Mouse (Mus musculus): Measurements from ENCODE around the gene Mdn1. TPM values are rescaled to one million over a fixed set of nuclear protein-coding genes. Genes with fewer than 3 reads are reported as not detected.

Gene Mdn1
- polyA plus RNA-seq, 1 experiment, result 0.65 TPM

DNA sequence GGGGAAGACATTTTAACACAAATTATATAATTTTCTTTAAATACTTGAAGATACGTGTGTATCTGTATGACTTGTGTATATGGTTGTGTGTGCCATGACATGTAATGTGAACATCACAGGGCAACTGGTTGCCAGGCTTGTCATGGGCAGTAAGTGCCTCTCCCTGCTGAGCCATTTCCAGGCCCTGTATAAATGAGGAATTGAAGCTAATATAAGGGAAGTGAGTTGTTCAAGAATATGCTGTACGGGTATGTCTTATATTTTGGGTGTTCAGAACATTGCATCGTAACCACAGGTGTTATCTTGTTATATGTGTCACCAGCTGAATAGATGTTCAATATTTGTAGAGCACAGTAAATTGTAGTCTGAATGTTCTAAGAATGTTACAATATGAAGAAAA lies 20.6 kb downstream of the Mdn1 start:
- Histone ChIP-seq H3K9me3 (no peaks in the 10 kb centered on the region), H3K4me1 (no peaks in the 10 kb centered on the region), H3K4me3 (replicated peaks) (no peak overlapping the region), H3K36me3 (replicated peaks; ENCODE audit: low read length) (peaks cover 88% of the 10 kb centered on the region), H3K27me3 (replicated peaks) (no peaks in the 10 kb centered on the region)
- TF ChIP-seq FLI1 (IDR thresholded peaks at IDR 0.05; ENCODE audit: low read length) (no peak), GATA1 (IDR thresholded peaks at IDR 0.05; ENCODE audit: borderline replicate concordance, low read length) (no peak)

DNA sequence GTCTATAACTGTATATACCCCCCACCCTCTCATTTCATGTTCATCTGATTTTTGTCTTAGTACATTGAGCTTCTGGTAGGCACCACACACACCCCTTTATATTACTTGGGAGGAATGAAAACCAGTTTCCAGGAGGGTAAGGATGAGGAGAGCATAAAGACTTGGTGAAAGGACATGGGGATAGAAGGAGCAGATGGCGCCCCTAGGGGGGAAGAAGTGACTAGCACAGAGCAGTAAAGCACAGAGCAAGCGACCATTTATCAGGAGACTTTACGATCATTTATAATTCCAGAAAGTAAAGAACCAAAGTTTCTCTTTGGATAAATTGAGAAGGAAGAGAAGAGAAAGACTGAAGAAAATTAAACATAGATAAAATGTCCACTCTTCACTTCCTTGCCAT lies 23.9 kb downstream of the Mdn1 start:
- no peak overlapping the region for H3K4me3 ChIP-seq (replicated peaks)
- H3K9me3 ChIP-seq, result no peaks in the 10 kb centered on the region
- TF ChIP-seq GATA1 (IDR thresholded peaks at IDR 0.05; ENCODE audit: borderline replicate concordance, low read length) (no peak), FLI1 (IDR thresholded peaks at IDR 0.05; ENCODE audit: low read length) (no peak)
- no peaks in the 10 kb centered on the region for H3K27me3 ChIP-seq (replicated peaks)
- H3K4me1 ChIP-seq, result no peaks in the 10 kb centered on the region
- peaks cover 90% of the 10 kb centered on the region for H3K36me3 ChIP-seq (replicated peaks; ENCODE audit: low read length)

DNA sequence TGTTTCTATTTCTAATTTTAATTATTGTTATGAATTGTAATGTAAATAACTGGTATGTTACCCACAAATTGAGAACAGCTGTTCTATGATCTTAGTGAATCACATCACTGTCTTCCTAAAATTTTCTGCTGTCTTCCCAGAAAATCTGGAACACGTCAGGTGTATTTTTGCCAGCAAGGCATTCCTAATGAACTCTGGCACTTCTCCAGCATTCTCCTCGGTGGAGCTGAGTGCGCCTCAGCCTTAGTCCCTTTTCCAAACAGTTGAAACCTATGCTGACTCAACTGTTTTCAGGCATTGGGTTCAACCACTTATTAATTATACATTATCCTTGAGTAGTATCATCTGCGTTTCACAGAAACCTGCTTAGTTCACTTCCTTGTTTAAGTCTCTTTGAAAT lies 25.6 kb downstream of the Mdn1 start:
- Histone ChIP-seq H3K4me1 (no peaks in the 10 kb centered on the region), H3K9me3 (no peaks in the 10 kb centered on the region), H3K27me3 (replicated peaks) (no peaks in the 10 kb centered on the region), H3K36me3 (replicated peaks; ENCODE audit: low read length) (peaks cover 88% of the 10 kb centered on the region), H3K4me3 (replicated peaks) (no peak overlapping the region)
- TF ChIP-seq GATA1 (IDR thresholded peaks at IDR 0.05; ENCODE audit: borderline replicate concordance, low read length) (no peak), FLI1 (IDR thresholded peaks at IDR 0.05; ENCODE audit: low read length) (no peak)

DNA sequence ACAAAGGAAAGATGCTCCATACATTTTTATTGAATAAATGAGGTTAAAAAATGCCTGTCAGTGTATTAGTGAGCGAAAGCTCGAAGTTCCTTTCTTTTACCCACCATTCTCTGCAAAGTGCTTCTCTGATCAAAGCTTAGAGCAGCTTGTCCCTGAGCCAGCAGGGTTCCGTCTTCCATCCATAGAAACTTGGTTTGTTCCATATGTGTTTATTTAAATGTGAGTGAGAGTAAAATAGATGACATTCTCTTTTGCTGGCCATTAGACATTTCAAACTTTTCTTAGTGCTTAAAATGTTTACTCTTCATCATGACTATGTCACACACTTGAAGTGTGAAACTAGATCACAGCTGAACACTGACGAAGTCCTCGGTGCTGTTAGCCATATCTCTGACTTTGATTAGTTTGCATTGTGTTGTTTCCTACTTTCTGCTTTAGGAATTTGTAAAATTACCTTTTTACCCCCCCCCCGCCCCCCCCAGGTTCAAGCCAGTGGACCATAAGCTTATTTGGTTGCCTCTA lies 26.2 kb downstream of the Mdn1 start:
- Histone ChIP-seq H3K36me3 (replicated peaks; ENCODE audit: low read length) (peaks cover 89% of the 10 kb centered on the region), H3K4me1 (no peaks in the 10 kb centered on the region), H3K9me3 (no peaks in the 10 kb centered on the region), H3K4me3 (replicated peaks) (no peak overlapping the region), H3K27me3 (replicated peaks) (no peaks in the 10 kb centered on the region)
- TF ChIP-seq FLI1 (IDR thresholded peaks at IDR 0.05; ENCODE audit: low read length) (no peak), GATA1 (IDR thresholded peaks at IDR 0.05; ENCODE audit: borderline replicate concordance, low read length) (no peak)

DNA sequence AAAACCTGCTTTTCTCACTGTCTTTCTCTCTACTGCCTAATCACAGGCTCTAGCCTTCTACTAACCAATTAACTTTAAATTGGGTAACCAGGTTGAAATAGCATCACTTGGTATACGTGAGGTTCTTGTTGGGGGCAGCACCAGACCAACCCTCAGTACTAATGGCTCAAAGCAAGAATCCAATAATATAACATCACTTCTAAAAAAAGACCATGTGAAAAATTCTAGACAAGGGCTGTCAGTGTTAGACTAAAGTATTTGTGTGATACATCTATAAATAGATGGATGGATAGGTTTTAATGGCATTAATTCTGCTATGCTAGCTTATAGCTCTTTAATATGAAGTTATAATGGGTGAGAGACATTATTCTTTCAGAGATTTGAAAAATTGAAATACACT lies 60.8 kb downstream of the Mdn1 start:
- Histone ChIP-seq H3K27me3 (replicated peaks) (no peaks in the 10 kb centered on the region), H3K4me3 (replicated peaks) (no peak overlapping the region), H3K36me3 (replicated peaks; ENCODE audit: low read length) (peaks cover 91% of the 10 kb centered on the region), H3K9me3 (no peaks in the 10 kb centered on the region), H3K4me1 (no peaks in the 10 kb centered on the region)
- TF ChIP-seq FLI1 (IDR thresholded peaks at IDR 0.05; ENCODE audit: low read length) (no peak), GATA1 (IDR thresholded peaks at IDR 0.05; ENCODE audit: borderline replicate concordance, low read length) (no peak)

DNA sequence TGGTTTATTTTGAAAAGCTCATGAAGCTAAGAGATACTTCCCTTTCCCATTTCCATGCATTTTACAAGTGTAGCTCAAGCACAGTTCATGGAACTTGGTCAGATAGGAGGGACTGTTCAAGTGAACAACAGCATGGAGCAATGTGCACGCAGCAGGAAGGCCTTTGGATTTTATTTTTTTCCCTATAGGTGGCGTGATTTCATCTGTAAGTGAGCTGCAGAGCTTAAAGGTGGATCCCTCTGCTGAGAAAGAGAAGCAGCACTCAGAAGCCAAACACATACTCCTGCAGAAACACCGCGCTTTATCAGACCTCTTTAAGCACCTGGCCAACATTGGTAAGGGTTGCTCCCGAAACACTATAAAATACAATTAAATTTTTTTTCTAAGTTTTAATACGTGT lies 88.5 kb downstream of the Mdn1 start:
- 0 out of 2 replicates have a peak, but pooled peaks cover 3% of the 10 kb centered on the region for H3K4me1 ChIP-seq
- H3K9me3 ChIP-seq, result no peaks in the 10 kb centered on the region
- TF ChIP-seq FLI1 (IDR thresholded peaks at IDR 0.05; ENCODE audit: low read length) (no peak), GATA1 (IDR thresholded peaks at IDR 0.05; ENCODE audit: borderline replicate concordance, low read length) (no peak)
- peaks cover 96% of the 10 kb centered on the region for H3K36me3 ChIP-seq (replicated peaks; ENCODE audit: low read length)
- H3K4me3 ChIP-seq (replicated peaks), result no peak overlapping the region
- no peaks in the 10 kb centered on the region for H3K27me3 ChIP-seq (replicated peaks)

DNA sequence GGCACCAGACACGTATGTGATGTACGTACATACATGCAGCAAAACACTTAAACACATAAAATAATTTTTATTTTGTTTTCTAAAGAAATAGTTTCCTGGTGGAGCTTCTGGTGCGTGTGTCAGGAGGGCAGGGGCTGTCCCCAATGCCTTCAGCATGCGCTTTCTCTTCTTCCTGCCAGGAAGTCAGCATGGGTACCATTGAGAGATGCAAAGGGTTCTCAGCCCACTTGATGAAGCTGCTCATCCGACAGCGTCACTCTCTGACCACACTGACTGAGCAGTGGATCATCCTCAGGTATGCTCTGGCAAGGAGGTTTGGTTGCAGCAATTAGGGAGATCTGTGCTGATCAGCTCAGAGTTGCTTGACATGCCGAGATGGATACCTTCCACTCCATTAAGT lies 91.5 kb downstream of the Mdn1 start:
- TF ChIP-seq FLI1 (IDR thresholded peaks at IDR 0.05; ENCODE audit: low read length), result no peak
- TF ChIP-seq GATA1 (IDR thresholded peaks at IDR 0.05; ENCODE audit: borderline replicate concordance, low read length), result no peak
- Histone ChIP-seq H3K27me3 (replicated peaks) (no peaks in the 10 kb centered on the region), H3K4me3 (replicated peaks) (no peak overlapping the region), H3K9me3 (no peaks in the 10 kb centered on the region), H3K4me1 (no peaks in the 10 kb centered on the region), H3K36me3 (replicated peaks; ENCODE audit: low read length) (peaks cover 95% of the 10 kb centered on the region)

DNA sequence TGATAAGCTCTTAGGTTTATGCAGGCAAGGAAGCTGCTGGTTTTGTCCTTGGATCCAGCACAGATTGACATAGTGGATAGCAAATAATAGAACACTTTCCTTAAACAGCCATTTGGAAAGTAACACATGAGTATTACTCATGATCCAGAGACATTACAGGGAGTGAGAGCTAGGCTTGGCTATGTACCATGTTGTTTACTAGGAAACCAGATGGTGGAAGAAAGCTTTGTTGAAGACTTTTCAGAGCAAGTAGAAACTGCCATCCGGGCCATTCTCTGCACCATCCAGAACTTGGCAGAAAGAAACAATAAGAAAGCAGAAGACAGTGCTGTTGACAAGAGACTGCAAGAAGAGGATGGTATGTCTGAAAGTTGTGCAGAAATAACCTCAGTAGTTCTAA lies 93.8 kb downstream of the Mdn1 start:
- TF ChIP-seq FLI1 (IDR thresholded peaks at IDR 0.05; ENCODE audit: low read length) (no peak), GATA1 (IDR thresholded peaks at IDR 0.05; ENCODE audit: borderline replicate concordance, low read length) (no peak)
- peaks cover 87% of the 10 kb centered on the region for H3K36me3 ChIP-seq (replicated peaks; ENCODE audit: low read length)
- H3K9me3 ChIP-seq, result no peaks in the 10 kb centered on the region
- no peaks in the 10 kb centered on the region for H3K27me3 ChIP-seq (replicated peaks)
- no peak overlapping the region for H3K4me3 ChIP-seq (replicated peaks)
- no peaks in the 10 kb centered on the region for H3K4me1 ChIP-seq

DNA sequence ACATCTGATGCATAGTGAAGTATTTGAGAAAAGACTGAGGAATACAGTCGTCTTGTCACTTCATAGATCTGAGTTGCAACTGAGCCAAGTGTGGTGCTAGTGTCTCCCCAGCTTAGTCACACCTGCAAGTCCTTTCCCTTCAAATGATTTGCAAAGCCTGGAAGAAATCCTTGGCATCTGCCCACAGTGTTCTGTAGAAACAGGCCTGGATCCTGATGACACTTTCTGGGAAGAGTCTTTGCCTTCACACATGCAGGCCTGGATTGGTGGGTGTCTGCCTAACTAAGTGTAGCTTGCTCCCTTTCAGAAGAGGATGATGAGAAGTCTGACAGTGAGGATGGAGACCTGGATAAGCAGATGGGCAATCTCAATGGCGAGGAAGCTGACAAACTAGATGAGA lies 100.5 kb downstream of the Mdn1 start:
- H3K9me3 ChIP-seq, result no peaks in the 10 kb centered on the region
- H3K4me1 ChIP-seq, result peaks cover 5% of the 10 kb centered on the region; the same call in 1 of the 2 replicates
- no peaks in the 10 kb centered on the region for H3K27me3 ChIP-seq (replicated peaks)
- H3K4me3 ChIP-seq (replicated peaks), result no peak overlapping the region
- H3K36me3 ChIP-seq (replicated peaks; ENCODE audit: low read length), result peaks cover 78% of the 10 kb centered on the region
- TF ChIP-seq FLI1 (IDR thresholded peaks at IDR 0.05; ENCODE audit: low read length) (no peak), GATA1 (IDR thresholded peaks at IDR 0.05; ENCODE audit: borderline replicate concordance, low read length) (no peak)

DNA sequence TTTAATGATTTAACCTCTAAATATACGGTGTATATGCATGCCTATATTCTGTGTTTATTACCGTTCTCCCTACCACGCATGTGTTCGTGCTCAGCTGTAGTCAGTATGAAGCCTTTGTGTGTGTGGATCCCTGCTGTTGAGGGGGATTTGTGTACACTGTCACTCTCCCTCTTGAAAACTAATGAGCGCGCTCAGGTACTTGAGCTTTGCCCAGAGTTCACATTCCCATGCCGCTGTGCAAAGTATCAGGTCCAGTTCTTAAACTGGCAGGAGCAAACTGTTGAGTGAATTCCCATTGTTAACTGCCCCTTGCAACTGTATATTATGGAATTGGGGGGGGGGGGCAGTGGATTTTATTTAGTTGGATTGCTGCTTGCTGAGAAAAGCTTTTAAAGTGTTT lies 110.6 kb downstream of the Mdn1 start:
- Histone ChIP-seq H3K36me3 (replicated peaks; ENCODE audit: low read length) (peaks cover 61% of the 10 kb centered on the region), H3K9me3 (no peaks in the 10 kb centered on the region), H3K4me3 (replicated peaks) (no peak overlapping the region), H3K4me1 (peaks cover 16% of the 10 kb centered on the region), H3K27me3 (replicated peaks) (no peaks in the 10 kb centered on the region)
- TF ChIP-seq GATA1 (IDR thresholded peaks at IDR 0.05; ENCODE audit: borderline replicate concordance, low read length) (no peak), FLI1 (IDR thresholded peaks at IDR 0.05; ENCODE audit: low read length) (no peak)

DNA sequence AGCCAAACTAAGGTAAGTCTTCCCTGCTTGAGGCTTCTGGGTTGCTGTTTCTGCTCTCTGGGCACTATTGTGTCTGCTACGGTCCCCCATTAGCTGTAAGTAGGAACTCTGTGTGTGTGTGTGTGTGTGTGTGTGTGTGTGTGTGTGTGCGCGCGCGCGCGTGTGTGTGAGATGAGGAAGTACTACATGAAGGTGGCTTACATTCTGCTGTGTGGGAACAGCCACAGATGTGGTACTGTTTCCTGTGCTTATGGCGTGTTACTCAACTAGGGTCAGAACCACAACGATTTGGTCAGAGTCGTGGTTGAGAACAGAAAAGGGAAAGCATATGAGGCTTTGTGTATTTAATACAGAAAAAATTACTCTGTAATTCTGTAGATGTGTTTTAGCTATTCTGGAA lies 111.1 kb downstream of the Mdn1 start:
- Histone ChIP-seq H3K4me1 (peaks cover 13% of the 10 kb centered on the region), H3K36me3 (replicated peaks; ENCODE audit: low read length) (peaks cover 61% of the 10 kb centered on the region), H3K9me3 (no peaks in the 10 kb centered on the region), H3K27me3 (replicated peaks) (no peaks in the 10 kb centered on the region), H3K4me3 (replicated peaks) (no peak overlapping the region)
- TF ChIP-seq GATA1 (IDR thresholded peaks at IDR 0.05; ENCODE audit: borderline replicate concordance, low read length), result no peak
- TF ChIP-seq FLI1 (IDR thresholded peaks at IDR 0.05; ENCODE audit: low read length), result no peak
